Mouse (Mus musculus) C2C12 (cell line): ENCODE results near the gene Wipi2.

Experiments used
- CTCF ChIP-seq: IDR thresholded peaks from one replicate; pipeline ENCODE4 v1.5.1; 2011; ENCODE audit not compliant: control insufficient read depth, insufficient read depth, insufficient read length
- MAX ChIP-seq: IDR thresholded peaks from one replicate; pipeline ENCODE4 v1.6.1; 2011; ENCODE audit warnings: mild to moderate bottlenecking, control low read depth
- MYOD1 ChIP-seq: IDR thresholded peaks from one replicate; pipeline ENCODE4 v1.6.1; 2011; ENCODE audit warnings: low read depth; ENCODE audit not compliant: control insufficient read depth, insufficient read length
- MYOG ChIP-seq: IDR thresholded peaks from one replicate; pipeline ENCODE4 v1.6.1; 2011; ENCODE audit not compliant: control insufficient read depth, insufficient read length; ENCODE audit errors: extremely low read depth
- USF1 ChIP-seq: IDR thresholded peaks from one replicate; pipeline ENCODE4 v1.6.1; 2011; ENCODE audit warnings: low read depth, mild to moderate bottlenecking, control low read depth, moderate library complexity

- TF ChIP-seq CTCF: no peak
- TF ChIP-seq MAX: no peak
- TF ChIP-seq USF1: no peak
- no peak for TF ChIP-seq MYOG
- no peak for TF ChIP-seq MYOD1
Observed at GRCm38 (mm10) chr5:142692971-142693737, 65.7 kb downstream of the Wipi2 start.
